Mouse (Mus musculus) lung, postnatal 14 days (tissue): ENCODE measurements at regions not wholly inside any gene's neighbourhood (a gene's known extent, or its start where the extent isn't known, plus 50 kb on each side); places are given as distances from the start of the nearest gene placed in this dataset.
A peak's percentile ranks its signal among the peaks of the same experiment; 100 is the strongest.

Source experiments
- DNase-seq: peaks from one replicate; pipeline ENCODE4 v3.0.0; 2021

DNA sequence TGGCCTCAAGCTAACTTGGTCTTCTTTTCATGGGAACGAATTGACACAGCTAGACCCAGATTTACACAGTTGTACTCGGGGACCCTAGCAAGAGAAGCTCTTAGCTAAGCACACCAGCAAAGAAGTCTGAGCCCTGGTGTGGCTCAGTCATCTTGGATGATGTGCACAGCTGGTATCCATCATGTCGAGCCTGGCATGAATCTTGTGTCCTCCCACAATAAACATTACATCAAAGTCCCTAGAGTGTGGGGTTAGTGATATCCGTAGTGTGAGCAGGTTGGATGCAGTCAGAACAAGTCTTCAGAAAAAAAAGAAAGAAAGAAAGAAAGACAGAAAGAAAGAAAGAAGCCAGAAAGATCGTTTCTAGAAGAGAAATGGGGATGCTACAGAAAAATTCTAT is 52.1 kb upstream of the Hmcn1 start:
- DNase-seq, result peak; percentile 41

DNA sequence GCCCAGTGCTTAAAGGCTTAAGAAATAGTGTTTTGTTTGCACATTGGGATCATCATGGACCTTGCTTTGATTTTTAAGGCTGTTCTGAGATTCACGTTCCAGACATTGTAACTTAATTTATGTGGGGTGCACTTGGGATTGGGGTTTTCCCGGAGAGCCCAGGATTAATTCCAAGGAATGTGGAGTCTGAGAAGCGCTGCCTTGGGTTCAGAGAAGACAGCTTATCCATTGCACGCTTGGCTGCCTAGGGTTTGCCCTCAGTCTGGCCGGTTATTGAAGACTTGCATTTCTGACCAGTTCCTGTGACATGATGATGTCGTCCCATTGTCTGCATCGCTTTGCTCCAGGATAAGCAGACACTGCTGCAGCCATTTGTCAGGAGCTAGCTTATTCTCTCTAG is 53.4 kb upstream of the Hmcn1 start:
- no peak for DNase-seq

- DNase-seq, result no peak
These were observed 56.7 kb upstream of the Hmcn1 start for GRCm38 (mm10) chr1:151049726-151050506.

DNA sequence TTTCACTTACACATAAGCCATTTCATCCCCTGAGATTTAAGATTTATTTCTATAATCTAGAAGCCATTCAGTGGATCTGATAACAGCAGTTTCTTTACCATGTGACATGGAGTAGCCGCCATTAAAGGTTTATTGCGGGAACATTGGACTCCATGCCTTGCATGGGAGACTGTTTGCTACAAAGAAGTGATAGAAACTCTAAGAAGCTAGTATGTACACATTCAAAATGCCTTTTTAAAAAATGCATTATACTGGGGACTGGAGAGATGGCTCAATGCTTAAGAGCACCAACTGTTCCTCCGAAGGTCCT is 57.2 kb upstream of the Hmcn1 start:
- no peak for DNase-seq

GRCm38 (mm10) chr1:151053268-151053667 is 60.0 kb upstream of the Hmcn1 start:
- no peak for DNase-seq

DNA sequence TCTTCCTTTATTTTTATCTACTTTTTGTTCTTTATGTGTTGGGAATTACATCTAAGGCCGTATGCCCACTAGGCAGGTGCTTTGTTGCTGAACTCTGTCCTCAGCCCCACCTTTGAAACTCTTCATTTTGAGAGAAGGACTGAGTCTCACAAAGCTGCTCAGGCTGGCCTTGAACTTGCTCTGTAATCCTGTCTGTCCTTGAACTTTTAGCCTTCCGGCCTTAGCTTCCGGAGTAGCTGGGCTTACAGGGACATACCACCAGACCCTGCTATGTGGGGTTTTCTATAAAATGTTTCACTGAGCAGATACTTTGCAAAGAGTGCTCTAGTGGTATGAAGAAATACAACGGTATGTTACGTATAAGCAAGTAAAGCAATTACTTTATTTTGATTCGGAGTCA is 62.2 kb upstream of the Hmcn1 start:
- no peak for DNase-seq

DNA sequence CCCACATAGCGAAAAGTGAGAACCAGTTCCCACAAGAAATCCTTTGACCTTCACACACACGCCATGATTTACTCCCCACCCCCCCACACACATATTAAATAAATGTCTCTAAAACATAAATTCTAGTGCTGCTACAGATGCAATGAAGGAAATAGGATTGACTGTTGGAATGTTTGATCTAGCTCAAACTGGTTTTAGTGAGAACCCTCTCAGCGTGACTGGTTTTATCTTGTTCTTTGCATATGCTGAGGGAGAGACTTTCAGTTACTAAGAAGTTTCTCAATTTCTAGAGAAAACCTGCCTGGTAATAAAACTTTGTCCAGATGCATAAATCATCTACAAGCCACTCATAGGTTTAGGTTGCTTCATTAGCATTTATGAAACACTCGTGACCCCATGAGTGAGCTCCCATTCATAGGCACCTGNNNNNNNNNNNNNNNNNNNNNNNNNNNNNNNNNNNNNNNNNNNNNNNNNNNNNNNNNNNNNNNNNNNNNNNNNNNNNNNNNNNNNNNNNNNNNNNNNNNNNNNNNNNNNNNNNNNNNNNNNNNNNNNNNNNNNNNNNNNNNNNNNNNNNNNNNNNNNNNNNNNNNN is 66.4 kb upstream of the Hmcn1 start:
- no peak for DNase-seq

- no peak for DNase-seq
These were observed 71.9 kb upstream of the Hmcn1 start for GRCm38 (mm10) chr1:151065090-151065567.

DNA sequence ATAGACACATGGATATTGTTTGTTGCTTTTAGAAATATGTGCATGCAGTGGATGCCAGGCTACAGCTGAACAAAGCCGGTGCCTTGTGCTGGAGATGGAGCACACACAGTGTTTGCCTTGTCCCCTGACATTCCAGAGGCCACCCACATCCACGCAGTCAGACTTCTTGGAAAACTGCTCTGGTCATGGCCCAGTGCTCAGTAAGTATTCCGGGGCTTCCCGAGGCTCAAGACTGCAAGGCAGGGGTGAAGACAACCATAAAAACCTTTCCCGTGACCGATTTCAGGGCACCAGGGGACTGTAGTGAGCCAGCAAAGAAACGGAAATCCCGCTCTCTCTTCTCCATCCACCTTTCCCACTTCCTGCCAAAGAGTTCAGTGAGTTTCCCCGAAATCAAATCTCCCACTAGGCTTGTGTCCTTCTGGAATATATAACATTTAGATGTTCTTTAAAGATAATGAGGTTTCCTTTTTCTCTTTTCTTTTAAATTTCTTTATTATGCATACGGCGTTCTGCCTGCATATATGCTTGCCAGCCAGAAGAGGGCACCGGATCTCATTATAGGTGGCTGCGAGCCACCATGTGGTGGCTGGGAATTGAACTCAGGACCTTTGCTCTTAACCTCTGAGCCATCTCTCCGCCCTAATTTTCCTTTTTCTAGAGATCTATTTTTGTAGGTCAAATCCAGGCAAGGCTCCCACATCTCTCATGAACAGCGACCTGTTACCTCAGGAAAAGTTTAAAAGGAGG is 73.3 kb upstream of the Hmcn1 start:
- DNase-seq, result no peak

- no peak for DNase-seq
These were observed 81.5 kb upstream of the Hmcn1 start for GRCm38 (mm10) chr1:151074508-151075314.

DNA sequence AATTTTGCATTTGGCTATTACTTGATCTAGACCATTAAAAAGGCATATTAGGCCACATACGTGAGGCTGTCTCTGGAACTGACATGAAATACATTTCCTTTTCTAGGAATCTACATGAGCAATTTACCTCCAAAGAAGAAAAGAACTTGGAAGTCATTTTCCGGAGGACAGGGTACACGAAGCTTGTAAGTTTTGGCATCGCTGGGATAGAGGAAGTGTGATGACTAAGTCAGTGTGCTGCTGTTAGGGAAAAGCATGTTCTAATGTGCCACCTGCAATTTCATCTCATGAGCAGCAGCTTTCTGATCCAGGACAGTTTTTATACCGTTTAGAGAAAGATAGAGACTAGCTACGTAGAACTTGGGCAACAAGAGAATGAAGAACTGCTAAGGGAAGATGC is 82.3 kb upstream of the Hmcn1 start:
- DNase-seq, result no peak

DNA sequence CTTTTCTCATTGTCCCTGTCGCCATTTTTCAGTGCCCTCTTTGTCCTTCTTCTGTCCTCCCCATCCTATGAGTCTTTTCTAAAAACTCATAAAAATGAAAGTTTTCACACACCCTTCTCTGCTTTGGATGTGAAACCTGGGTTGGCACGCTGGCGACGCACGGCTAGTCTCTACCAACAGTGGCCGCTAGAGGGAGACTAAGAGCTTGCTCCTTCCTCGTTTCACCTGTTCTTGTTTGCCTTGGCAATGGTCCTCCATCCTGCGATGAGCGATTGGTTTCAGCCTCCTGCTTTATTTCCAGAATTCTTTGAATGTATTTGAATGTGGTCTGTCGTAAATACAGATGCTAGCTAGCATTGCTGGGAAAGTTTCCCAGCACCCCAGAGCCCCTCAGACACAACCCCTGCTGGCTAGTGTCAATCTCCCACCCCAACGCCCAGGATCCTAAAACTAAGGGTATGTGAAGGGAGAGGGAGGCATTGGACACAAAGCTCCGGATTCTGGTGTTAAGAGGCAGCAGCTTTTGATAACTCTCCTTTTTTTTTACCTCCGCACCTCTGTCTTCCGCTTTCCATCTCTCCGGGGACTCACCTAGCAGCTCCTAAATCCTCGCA is 85.8 kb upstream of the Hmcn1 start:
- DNase-seq, result peak; percentile 90

DNA sequence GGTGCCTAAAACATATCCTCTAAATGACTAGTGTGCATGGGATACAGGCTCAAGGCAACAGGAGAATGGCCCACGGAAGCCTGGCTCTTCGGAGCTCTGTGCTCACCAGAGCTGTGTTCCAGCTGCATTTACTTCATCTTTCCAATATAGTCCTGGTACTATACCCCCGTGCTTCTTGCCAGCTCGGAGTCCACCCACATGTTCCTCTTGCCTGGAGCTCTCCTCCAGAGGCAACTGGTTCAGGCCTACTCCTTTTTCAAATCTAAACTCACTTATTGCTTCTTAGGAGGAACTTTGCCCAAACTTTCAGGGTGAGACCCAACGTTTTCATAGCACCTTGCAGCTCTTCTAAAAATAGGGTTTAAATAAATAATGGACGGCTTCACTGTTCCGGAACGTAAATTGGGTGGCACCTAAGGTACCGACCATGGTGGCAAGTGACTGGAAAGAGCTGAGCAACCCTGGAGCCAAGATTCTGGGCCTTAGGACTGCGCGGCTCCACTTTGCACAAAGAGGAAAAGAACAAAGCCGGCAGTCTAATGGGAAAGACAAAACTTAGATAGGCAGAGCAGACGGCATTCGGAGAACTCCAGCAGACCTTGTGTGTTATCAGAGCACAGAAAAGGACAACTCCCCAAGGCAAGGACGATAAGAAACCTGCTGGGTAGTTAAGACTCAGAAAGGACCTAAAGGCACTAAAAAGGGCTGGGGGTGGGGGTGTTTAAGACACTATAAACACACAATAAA is 86.6 kb upstream of the Hmcn1 start:
- DNase-seq, result no peak

GRCm38 (mm10) chr1:151080510-151080980 is 87.3 kb upstream of the Hmcn1 start:
- no peak for DNase-seq

DNA sequence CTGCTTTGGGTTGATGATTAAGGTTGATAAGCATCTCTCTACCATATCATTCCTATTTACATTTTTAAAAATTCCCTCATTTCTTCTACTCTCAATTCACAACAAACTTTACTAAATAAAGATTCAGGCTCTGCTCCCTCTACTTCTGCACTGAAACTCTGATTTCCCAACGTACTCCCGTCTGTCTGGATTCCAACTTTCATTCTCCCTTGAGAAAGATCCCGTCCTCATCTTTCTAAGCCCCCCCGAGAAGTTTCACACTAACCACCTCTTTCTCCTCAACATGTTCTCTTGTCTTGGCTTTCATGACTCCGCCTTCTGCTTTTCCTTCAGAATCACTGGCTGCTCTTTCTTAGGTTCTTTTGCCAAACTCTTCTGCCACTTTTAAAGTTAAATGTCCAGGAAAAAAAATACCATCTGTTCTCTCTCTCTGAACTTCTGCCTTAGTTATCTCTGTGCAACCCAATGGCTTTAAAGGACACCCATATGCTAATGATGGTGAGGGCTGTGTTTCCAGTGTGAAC is 89.3 kb upstream of the Hmcn1 start:
- no peak for DNase-seq

- DNase-seq, result no peak
These were observed 90.6 kb upstream of the Hmcn1 start for GRCm38 (mm10) chr1:151083806-151084205.

- no peak for DNase-seq
These were observed 93.0 kb upstream of the Hmcn1 start for GRCm38 (mm10) chr1:151086111-151086859.

GRCm38 (mm10) chr1:151087151-151087660 is 94.0 kb upstream of the Hmcn1 start:
- no peak for DNase-seq

DNA sequence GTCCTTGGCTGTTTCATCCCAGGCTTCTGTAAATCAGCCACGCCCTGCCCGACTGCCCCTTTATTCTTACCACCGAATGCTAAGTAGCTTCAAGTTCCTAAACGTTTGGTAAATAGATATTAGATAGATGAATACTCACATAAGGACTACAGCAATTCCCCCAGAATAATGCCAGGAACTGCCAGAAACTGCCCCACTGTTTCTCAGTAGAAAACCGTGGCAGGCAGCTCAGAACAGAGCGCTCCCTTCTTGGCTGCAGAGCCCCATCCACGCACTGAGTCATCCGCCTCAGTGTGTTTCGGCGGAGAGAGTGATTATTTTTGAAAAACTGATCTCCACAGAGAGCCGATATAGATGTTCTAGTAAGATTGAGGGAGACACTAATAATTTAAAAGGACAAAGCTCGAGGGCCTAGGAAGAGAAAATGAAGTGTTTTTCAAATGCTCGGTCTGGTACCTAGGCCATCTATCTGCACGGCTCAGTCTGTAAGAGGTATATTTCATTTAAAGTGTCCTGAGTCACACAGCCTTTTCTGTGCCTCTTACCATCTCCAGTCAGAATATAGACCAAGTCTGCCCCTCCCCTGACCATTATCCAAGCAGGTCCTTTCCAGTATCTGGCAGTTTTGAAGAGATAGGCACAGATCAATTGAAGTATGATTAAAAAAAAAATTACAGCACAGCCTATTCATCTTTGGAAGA is 94.4 kb upstream of the Gm47985 start:
- DNase-seq, result no peak

GRCm38 (mm10) chr1:151088535-151089125 is 93.7 kb upstream of the Gm47985 start:
- DNase-seq, result no peak
